Comparison of ENCODE assay signal across 12 mouse cellular contexts in genomic region chr5:74162013-74162412, GRCm38 (mm10). TPM values are rescaled to one million over a fixed set of nuclear protein-coding genes. Genes with fewer than 3 reads are reported as not detected.
A peak's percentile ranks its signal among the peaks of the same experiment; 100 is the strongest.
DNase-seq lines count a peak whose midpoint lies in the region; ATAC-seq lines count a peak whose summit lies in the region.
"Had no signal": no experiment of that assay in that cellular context is flagged by ENCODE, and none has a peak within 500 bp of the region (broad histone marks: within the 10 kb centered on the region; RNA-seq: fewer than 3 reads in every experiment).

No protein-coding gene starts in this region.

- H3K9ac ChIP-seq in kidney, embryonic 15.5 days: no peak overlapping the region
- no peak overlapping the region for H3K9ac ChIP-seq in forebrain, embryonic 11.5 days (ENCODE audit: low read length)
- H3K9ac ChIP-seq in intestine, embryonic 16.5 days (ENCODE audit: low read depth, low read length): 0 out of 2 replicates have a peak overlapping the region, but pooled peaks have one; percentile 35
- H3K9ac ChIP-seq in neural tube, embryonic 14.5 days (replicated peaks; ENCODE audit: low read depth, low read length): 0 out of 2 replicates have a peak overlapping the region, but pooled peaks have one; percentile 12

- no peaks in the 10 kb centered on the region for H3K36me3 ChIP-seq in kidney, embryonic 15.5 days
- no peaks in the 10 kb centered on the region for H3K36me3 ChIP-seq in forebrain, embryonic 11.5 days (ENCODE audit: control insufficient read depth, insufficient read depth, low read length)
- H3K36me3 ChIP-seq in intestine, embryonic 16.5 days (ENCODE audit: control insufficient read depth, insufficient read depth, low read length): no peaks in the 10 kb centered on the region
- no peaks in the 10 kb centered on the region for H3K36me3 ChIP-seq in neural tube, embryonic 14.5 days (ENCODE audit: control insufficient read depth, insufficient read depth, low read length)

- DNase-seq in kidney, postnatal 10 days: no peak
- DNase-seq in forebrain, embryonic 11.5 days (ENCODE audit: low spot score): no peak
- no peak for DNase-seq in urinary bladder, adult 2 months (ENCODE audit: low spot score)
- DNase-seq in right cerebral cortex, adult 18-20 months: no peak
- no peak for DNase-seq in adrenal gland, adult 18-20 months (ENCODE audit: low spot score in 2 of 2)

- H3K9me3 ChIP-seq in kidney, embryonic 15.5 days (replicated peaks): no peaks in the 10 kb centered on the region
- no peaks in the 10 kb centered on the region for H3K9me3 ChIP-seq in forebrain, embryonic 11.5 days (ENCODE audit: control insufficient read depth, low read length)
- no peaks in the 10 kb centered on the region for H3K9me3 ChIP-seq in intestine, embryonic 16.5 days (ENCODE audit: control insufficient read depth, low read length)
- H3K9me3 ChIP-seq in neural tube, embryonic 14.5 days (ENCODE audit: control insufficient read depth, low read length): no peaks in the 10 kb centered on the region

- peak overlapping the region; percentile 85 for H3K27ac ChIP-seq in kidney, embryonic 15.5 days
- H3K27ac ChIP-seq in forebrain, embryonic 11.5 days (ENCODE audit: low read depth, low read length): no peak overlapping the region
- peak overlapping the region; percentile 56 for H3K27ac ChIP-seq in intestine, embryonic 16.5 days (ENCODE audit: low read length)
- H3K27ac ChIP-seq in neural tube, embryonic 14.5 days (ENCODE audit: low read depth, low read length): no peak overlapping the region

- peak overlapping the region; percentile 11 for H3K4me3 ChIP-seq in kidney, embryonic 15.5 days (replicated peaks)
- no peak overlapping the region for H3K4me3 ChIP-seq in forebrain, embryonic 11.5 days (ENCODE audit: low read depth, low read length)
- no peak overlapping the region for H3K4me3 ChIP-seq in intestine, embryonic 16.5 days (ENCODE audit: low read length)
- H3K4me3 ChIP-seq in neural tube, embryonic 14.5 days (ENCODE audit: low read depth, low read length): no peak overlapping the region
- H3K4me3 ChIP-seq: myocyte had no signal

- H3K4me2 ChIP-seq in kidney, embryonic 15.5 days: peak overlapping the region; percentile 52
- peak overlapping the region; percentile 22; the same call in 1 of the 2 replicates for H3K4me2 ChIP-seq in forebrain, embryonic 11.5 days (ENCODE audit: low read depth, low read length, severe bottlenecking)
- peak overlapping the region; percentile 33; the same call in 1 of the 2 replicates for H3K4me2 ChIP-seq in intestine, embryonic 16.5 days (ENCODE audit: low read depth, low read length)
- H3K4me2 ChIP-seq in neural tube, embryonic 14.5 days (ENCODE audit: low read depth, low read length): 0 out of 2 replicates have a peak overlapping the region, but pooled peaks have one; percentile 11
- H3K4me2 ChIP-seq: liver, embryonic 11.5 days had no signal

- H3K4me1 ChIP-seq in kidney, embryonic 15.5 days: peaks cover 41% of the 10 kb centered on the region
- no peaks in the 10 kb centered on the region for H3K4me1 ChIP-seq in forebrain, embryonic 11.5 days (replicated peaks; ENCODE audit: control insufficient read depth, insufficient read depth, low read length)
- H3K4me1 ChIP-seq in intestine, embryonic 16.5 days (ENCODE audit: control insufficient read depth, insufficient read depth, low read length): peaks cover 32% of the 10 kb centered on the region
- H3K4me1 ChIP-seq in neural tube, embryonic 14.5 days (ENCODE audit: control insufficient read depth, insufficient read depth, low read length): peaks cover 3% of the 10 kb centered on the region; the same call in 1 of the 2 replicates

- H3K27me3 ChIP-seq in kidney, embryonic 15.5 days: no peaks in the 10 kb centered on the region
- no peaks in the 10 kb centered on the region for H3K27me3 ChIP-seq in forebrain, embryonic 11.5 days (ENCODE audit: control insufficient read depth, insufficient read depth, low read length)
- H3K27me3 ChIP-seq in intestine, embryonic 16.5 days (replicated peaks; ENCODE audit: control insufficient read depth, insufficient read depth, low read length): no peaks in the 10 kb centered on the region
- no peaks in the 10 kb centered on the region for H3K27me3 ChIP-seq in neural tube, embryonic 14.5 days (ENCODE audit: control insufficient read depth, insufficient read depth, low read length)
- H3K27me3 ChIP-seq: CH12.LX had no signal

- 43% methylated on average over 3 of the region's 3 CpGs for WGBS in kidney, embryonic 15.5 days
- WGBS in forebrain, embryonic 11.5 days: 53% methylated on average over 3 of the region's 3 CpGs
- 56% methylated on average over 3 of the region's 3 CpGs for WGBS in intestine, embryonic 16.5 days
- 51% methylated on average over 3 of the region's 3 CpGs for WGBS in neural tube, embryonic 14.5 days

- ATAC-seq in kidney, embryonic 15.5 days (replicated peaks; ENCODE audit: low FRiP score): peak; percentile 16; the same call in 1 of the 2 replicates
- no peak for ATAC-seq in forebrain, embryonic 11.5 days (replicated peaks; ENCODE audit: low FRiP score)
- no peak for ATAC-seq in intestine, embryonic 16.5 days
- no peak for ATAC-seq in neural tube, embryonic 14.5 days (ENCODE audit: low read depth)
- ATAC-seq: inflammation-experienced regulatory T-cells, adult 6 months had no signal

RNA-seq across cellular contexts. Expression of gene Rasl11b, which starts 33.1 kb away (rescaled TPM):
- polyA plus RNA-seq in kidney, embryonic 15.5 days (2015; fragmentation: Nextera tagmentation; extraction: Ambion mirVana): 60.3 and 63.1 TPM in 2 replicates
- 28.0 and 28.8 TPM in 2 replicates for polyA plus RNA-seq in forebrain, embryonic 11.5 days (2014; fragmentation: Nextera tagmentation; extraction: Ambion mirVana)
- 31.5 and 37.6 TPM in 2 replicates for polyA plus RNA-seq in intestine, embryonic 16.5 days (2015; fragmentation: Nextera tagmentation; extraction: Ambion mirVana)
- 9.9 and 14.9 TPM in 2 replicates for polyA plus RNA-seq in neural tube, embryonic 14.5 days (2014; fragmentation: Nextera tagmentation; extraction: Ambion mirVana)
- 88.0 and 114 TPM in 2 replicates for polyA plus RNA-seq in urinary bladder, adult 2 months (2012; rRNA removed)
- total RNA-seq in adrenal gland, adult 18-20 months (2021): 10 to 100 TPM; 20.2 to 23.0 TPM

Comparison
In these comparisons a context has a peak if more than half of its experiments do, and no peak if none do; other contexts are left out.
1. H3K27ac ChIP-seq: peak in kidney, embryonic 15.5 days (single experiment) and intestine, embryonic 16.5 days (single experiment); none in forebrain, embryonic 11.5 days (single experiment) and neural tube, embryonic 14.5 days (single experiment).
2. H3K9ac ChIP-seq: peak in intestine, embryonic 16.5 days (single experiment) and neural tube, embryonic 14.5 days (single experiment); none in kidney, embryonic 15.5 days (single experiment) and forebrain, embryonic 11.5 days (single experiment).
3. Peak in every context shown above with its lines, with median percentiles within 50 percentile points of each other: H3K4me2 ChIP-seq.